Mouse (Mus musculus) neural tube, embryonic 12.5 days (tissue): ENCODE data around the gene Kif28. TPM values are rescaled to one million over a fixed set of nuclear protein-coding genes. Genes with fewer than 3 reads are reported as not detected.

Experiments used
- polyA plus RNA-seq: library from polyadenylated mRNA; unstranded; fragments of >200 nt; fragmentation: Nextera tagmentation; extraction: Ambion mirVana; gene quantifications from 2 replicates; pipeline ENCODE4 v1.2.1, GENCODE M21; 2016

The Kif28 gene
- polyA plus RNA-seq, 1 experiment from 2014 or later: 0.06 TPM

Other genes starting within 250 kb of the Kif28 start
- gene Smyd3, start 227.2 kb downstream of the Kif28 start, polyA plus RNA-seq: 18.8 and 19.8 TPM in 2 replicates
- 25.7 and 36.6 TPM in 2 replicates for gene Tfb2m, start 199.0 kb downstream of the Kif28 start, polyA plus RNA-seq
- gene Cnst, start 198.9 kb downstream of the Kif28 start, polyA plus RNA-seq: 35.1 and 39.7 TPM in 2 replicates
- 121 and 124 TPM in 2 replicates for gene Sccpdh, start 77.1 kb downstream of the Kif28 start, polyA plus RNA-seq
- 0.18 TPM in 1 of 2 replicates, not detected in the other for gene Gm10518, start 58.1 kb upstream of the Kif28 start, polyA plus RNA-seq
- 25.4 and 28.5 TPM in 2 replicates for gene Ahctf1, start 58.4 kb upstream of the Kif28 start, polyA plus RNA-seq
- 17.8 and 19.1 TPM in 2 replicates for gene Cdc42bpa, start 215.2 kb upstream of the Kif28 start, polyA plus RNA-seq